Mouse (Mus musculus) liver, embryonic 12.5 days (tissue): Measurements from ENCODE around the gene Pdzd2. TPM values are rescaled to one million over a fixed set of nuclear protein-coding genes. Genes with fewer than 3 reads are reported as not detected.
A peak's percentile ranks its signal among the peaks of the same experiment; 100 is the strongest.

Source experiments
- ATAC-seq: fragments of 200-750 bp; cut with Nextera tagmentation; 2 replicates; pipeline ENCODE4 v1.8.0; 2017; ENCODE audit warnings: moderate number of reproducible peaks, mild to moderate bottlenecking, moderate library complexity
- H3K27ac ChIP-seq: fragments of 300-500 bp; sonication (generic); 2 replicates; pipeline ENCODE4 v1.5.1; 2016; ENCODE audit warnings: mild to moderate bottlenecking
- H3K27me3 ChIP-seq: fragments of 300-500 bp; sonication (generic); replicated peaks from 2 replicates; pipeline ENCODE4 v1.6.1; 2016; ENCODE audit warnings: mild to moderate bottlenecking, moderate library complexity
- H3K36me3 ChIP-seq: fragments of 300-500 bp; sonication (generic); 2 replicates; pipeline ENCODE4 v1.6.1; 2016; ENCODE audit warnings: mild to moderate bottlenecking, moderate library complexity
- H3K4me1 ChIP-seq: fragments of 300-500 bp; sonication (generic); 2 replicates; pipeline ENCODE4 v1.6.1; 2016
- H3K4me2 ChIP-seq: fragments of 300-500 bp; sonication (generic); 2 replicates; pipeline ENCODE4 v1.6.1; 2016; ENCODE audit warnings: mild to moderate bottlenecking, moderate library complexity
- H3K4me3 ChIP-seq: fragments of 300-500 bp; sonication (generic); 2 replicates; pipeline ENCODE4 v1.5.1; 2016; ENCODE audit warnings: mild to moderate bottlenecking, moderate library complexity
- H3K9ac ChIP-seq: fragments of 300-500 bp; sonication (generic); 2 replicates; pipeline ENCODE4 v1.6.1; 2016; ENCODE audit warnings: mild to moderate bottlenecking, moderate library complexity
- H3K9me3 ChIP-seq: fragments of 300-500 bp; sonication (generic); replicated peaks from 2 replicates; pipeline ENCODE4 v1.6.1; 2016; ENCODE audit warnings: mild to moderate bottlenecking, moderate library complexity
- WGBS: fragments of 180-500 bp; shearing (Covaris S2); methylation state at CpG from one replicate; pipeline ENCODE4 v1.1.7; 2016; ENCODE audit not compliant: insufficient replicate concordance; 5-methylcytosine and 5-hydroxymethylcytosine counted together
- polyA plus RNA-seq: library from polyadenylated mRNA; unstranded; fragments of >200 nt; fragmentation: Nextera tagmentation; extraction: Ambion mirVana; gene quantifications from 2 replicates; pipeline ENCODE4 v1.2.1, GENCODE M21; 2016

Pdzd2 gene
- polyA plus RNA-seq, 1 experiment from 2014 or later: 4.8 TPM

- H3K27me3 ChIP-seq: no peaks in the 10 kb centered on the region
- no peak overlapping the region for H3K4me3 ChIP-seq
- no peaks in the 10 kb centered on the region for H3K4me1 ChIP-seq
- no peak overlapping the region for H3K4me2 ChIP-seq
- no peaks in the 10 kb centered on the region for H3K9me3 ChIP-seq
- no peaks in the 10 kb centered on the region for H3K36me3 ChIP-seq
- ATAC-seq: no peak
- no peak overlapping the region for H3K9ac ChIP-seq
- H3K27ac ChIP-seq: no peak overlapping the region
- WGBS: 78% methylated on average over 2 of the region's 2 CpGs
These were observed 290.4 kb downstream of the Pdzd2 start for GRCm38 (mm10) chr15:12449321-12449720.

- Histone ChIP-seq H3K4me1 (no peaks in the 10 kb centered on the region), H3K27me3 (no peaks in the 10 kb centered on the region), H3K4me2 (no peak overlapping the region), H3K9ac (no peak overlapping the region), H3K27ac (no peak overlapping the region), H3K36me3 (no peaks in the 10 kb centered on the region), H3K4me3 (no peak overlapping the region), H3K9me3 (no peaks in the 10 kb centered on the region)
- WGBS: 56% methylated on average over 10 of the region's 10 CpGs
- no peak for ATAC-seq
These were observed 292.7 kb downstream of the Pdzd2 start for GRCm38 (mm10) chr15:12447021-12447434.

GRCm38 (mm10) chr15:12444551-12444950 is 295.2 kb downstream of the Pdzd2 start:
- Histone ChIP-seq H3K36me3 (no peaks in the 10 kb centered on the region), H3K27ac (no peak overlapping the region), H3K27me3 (no peaks in the 10 kb centered on the region), H3K9ac (no peak overlapping the region), H3K4me3 (no peak overlapping the region), H3K4me2 (no peak overlapping the region), H3K9me3 (no peaks in the 10 kb centered on the region), H3K4me1 (peaks cover 5% of the 10 kb centered on the region; the same call in 1 of the 2 replicates)
- ATAC-seq: no peak
- WGBS: 66% methylated on average over 5 of the region's 5 CpGs

GRCm38 (mm10) chr15:12439351-12439751 is 300.4 kb downstream of the Pdzd2 start:
- Histone ChIP-seq H3K9me3 (no peaks in the 10 kb centered on the region), H3K27ac (no peak overlapping the region), H3K27me3 (no peaks in the 10 kb centered on the region), H3K9ac (no peak overlapping the region), H3K4me1 (peaks cover 20% of the 10 kb centered on the region), H3K4me2 (no peak overlapping the region), H3K4me3 (no peak overlapping the region), H3K36me3 (no peaks in the 10 kb centered on the region)
- 14% methylated on average over 6 of the region's 6 CpGs for WGBS
- peak; percentile 51; the same call in 1 of the 2 replicates for ATAC-seq

GRCm38 (mm10) chr15:12438691-12439090 is 301.0 kb downstream of the Pdzd2 start:
- H3K4me1 ChIP-seq: peaks cover 26% of the 10 kb centered on the region
- no peaks in the 10 kb centered on the region for H3K27me3 ChIP-seq
- no peaks in the 10 kb centered on the region for H3K36me3 ChIP-seq
- ATAC-seq: no peak
- no peaks in the 10 kb centered on the region for H3K9me3 ChIP-seq
- no peak overlapping the region for H3K9ac ChIP-seq
- WGBS: 17% methylated on average over 6 of the region's 6 CpGs
- no peak overlapping the region for H3K27ac ChIP-seq
- H3K4me3 ChIP-seq: no peak overlapping the region
- no peak overlapping the region for H3K4me2 ChIP-seq

GRCm38 (mm10) chr15:12438081-12438480 is 301.6 kb downstream of the Pdzd2 start:
- H3K9ac ChIP-seq: no peak overlapping the region
- no peak for ATAC-seq
- H3K4me1 ChIP-seq: peaks cover 26% of the 10 kb centered on the region
- no peaks in the 10 kb centered on the region for H3K36me3 ChIP-seq
- H3K27ac ChIP-seq: no peak overlapping the region
- 65% methylated on average over 11 of the region's 11 CpGs for WGBS
- H3K4me2 ChIP-seq: no peak overlapping the region
- no peaks in the 10 kb centered on the region for H3K27me3 ChIP-seq
- H3K9me3 ChIP-seq: no peaks in the 10 kb centered on the region
- H3K4me3 ChIP-seq: no peak overlapping the region

GRCm38 (mm10) chr15:12435910-12436309 is 303.8 kb downstream of the Pdzd2 start:
- H3K4me2 ChIP-seq: no peak overlapping the region; the same call in 1 of the 2 replicates
- no peaks in the 10 kb centered on the region for H3K36me3 ChIP-seq
- 21% methylated on average over 7 of the region's 8 CpGs for WGBS
- H3K9me3 ChIP-seq: no peaks in the 10 kb centered on the region
- no peak overlapping the region for H3K9ac ChIP-seq
- 0 out of 2 replicates have a peak overlapping the region, but pooled peaks have one; percentile 23 for H3K27ac ChIP-seq
- no peak for ATAC-seq
- no peaks in the 10 kb centered on the region for H3K27me3 ChIP-seq
- no peak overlapping the region for H3K4me3 ChIP-seq
- peaks cover 26% of the 10 kb centered on the region for H3K4me1 ChIP-seq

GRCm38 (mm10) chr15:12433893-12434599 is 305.7 kb downstream of the Pdzd2 start:
- Histone ChIP-seq H3K4me2 (no peak overlapping the region), H3K9me3 (no peaks in the 10 kb centered on the region), H3K36me3 (no peaks in the 10 kb centered on the region), H3K9ac (no peak overlapping the region), H3K27ac (no peak overlapping the region), H3K4me3 (no peak overlapping the region), H3K4me1 (peaks cover 16% of the 10 kb centered on the region; the same call in 1 of the 2 replicates), H3K27me3 (no peaks in the 10 kb centered on the region)
- WGBS: 57% methylated on average over 19 of the region's 19 CpGs
- no peak for ATAC-seq

- ATAC-seq: no peak
- Histone ChIP-seq H3K9ac (no peak overlapping the region), H3K4me1 (peaks cover 16% of the 10 kb centered on the region; the same call in 1 of the 2 replicates), H3K4me2 (no peak overlapping the region), H3K4me3 (no peak overlapping the region), H3K36me3 (no peaks in the 10 kb centered on the region), H3K27ac (no peak overlapping the region), H3K27me3 (no peaks in the 10 kb centered on the region), H3K9me3 (no peaks in the 10 kb centered on the region)
These were observed 306.8 kb downstream of the Pdzd2 start for GRCm38 (mm10) chr15:12432879-12433278.

- Histone ChIP-seq H3K4me3 (no peak overlapping the region), H3K27ac (no peak overlapping the region), H3K9me3 (no peaks in the 10 kb centered on the region), H3K27me3 (no peaks in the 10 kb centered on the region), H3K9ac (no peak overlapping the region), H3K4me2 (no peak overlapping the region), H3K36me3 (no peaks in the 10 kb centered on the region), H3K4me1 (peaks cover 16% of the 10 kb centered on the region; the same call in 1 of the 2 replicates)
- ATAC-seq: no peak
- WGBS: 65% methylated on average over 1 of the region's 1 CpGs
These were observed 307.4 kb downstream of the Pdzd2 start for GRCm38 (mm10) chr15:12432320-12432719.

GRCm38 (mm10) chr15:12431684-12432083 is 308.0 kb downstream of the Pdzd2 start:
- Histone ChIP-seq H3K4me2 (no peak overlapping the region), H3K36me3 (no peaks in the 10 kb centered on the region), H3K4me3 (no peak overlapping the region), H3K4me1 (peaks cover 16% of the 10 kb centered on the region; the same call in 1 of the 2 replicates), H3K27ac (no peak overlapping the region), H3K9me3 (no peaks in the 10 kb centered on the region), H3K27me3 (no peaks in the 10 kb centered on the region), H3K9ac (no peak overlapping the region)
- 60% methylated on average over 7 of the region's 7 CpGs for WGBS
- no peak for ATAC-seq

- 72% methylated on average over 3 of the region's 3 CpGs for WGBS
- H3K36me3 ChIP-seq: no peaks in the 10 kb centered on the region
- H3K27me3 ChIP-seq: no peaks in the 10 kb centered on the region
- no peak overlapping the region for H3K27ac ChIP-seq
- ATAC-seq: no peak
- H3K4me2 ChIP-seq: no peak overlapping the region
- H3K9me3 ChIP-seq: no peaks in the 10 kb centered on the region
- H3K9ac ChIP-seq: no peak overlapping the region
- peaks cover 11% of the 10 kb centered on the region; the same call in 1 of the 2 replicates for H3K4me1 ChIP-seq
- H3K4me3 ChIP-seq: no peak overlapping the region
These were observed 308.5 kb downstream of the Pdzd2 start for GRCm38 (mm10) chr15:12431188-12431587.
